10 mouse cellular contexts compared by ENCODE assay signal in the genomic region with DNA sequence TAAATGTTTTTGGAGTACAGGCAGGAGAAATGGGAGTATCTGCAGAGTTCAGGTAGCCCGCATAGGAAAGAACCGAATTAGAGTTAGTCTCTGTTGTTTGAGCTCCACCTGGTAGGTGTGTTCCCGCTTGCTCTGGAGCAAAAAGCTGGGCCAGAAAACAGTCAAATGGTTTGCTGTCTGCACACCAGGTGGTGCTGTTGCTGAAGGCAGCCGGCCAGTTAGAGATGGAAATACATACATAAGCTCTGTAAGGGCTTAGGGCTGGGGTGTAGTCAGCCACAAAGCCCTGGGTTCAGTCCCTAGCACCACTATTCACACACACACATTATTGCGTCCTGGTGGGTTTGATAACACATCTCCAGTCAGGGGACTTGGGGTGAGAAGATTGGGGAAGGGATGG. TPM values are rescaled to one million over a fixed set of nuclear protein-coding genes. Genes with fewer than 3 reads are reported as not detected.
DNase-seq lines count a peak whose midpoint lies in the region; ATAC-seq lines count a peak whose summit lies in the region.
"Had no signal": no experiment of that assay in that cellular context is flagged by ENCODE, and none has a peak within 500 bp of the region (broad histone marks: within the 10 kb centered on the region; RNA-seq: fewer than 3 reads in every experiment).

No protein-coding gene starts in this region.

- H3K4me2 ChIP-seq in forebrain, embryonic 11.5 days (ENCODE audit: low read depth, low read length, severe bottlenecking), result no peak overlapping the region
- no peak overlapping the region for H3K4me2 ChIP-seq in forebrain, embryonic 12.5 days
- H3K4me2 ChIP-seq: midbrain, embryonic 12.5 days had no signal

- H3K9ac ChIP-seq in forebrain, embryonic 11.5 days (ENCODE audit: low read length), result no peak overlapping the region
- H3K9ac ChIP-seq in forebrain, embryonic 12.5 days, result no peak overlapping the region
- H3K9ac ChIP-seq: midbrain, embryonic 12.5 days had no signal

- ATAC-seq in forebrain, embryonic 11.5 days (replicated peaks; ENCODE audit: low FRiP score), result no peak
- ATAC-seq in forebrain, embryonic 12.5 days (ENCODE audit: low FRiP score), result no peak
- peak; percentile 46 for ATAC-seq in common myeloid progenitor, adult 5-6 weeks (replicated peaks; ENCODE audit: low read depth, poor library complexity, severe bottlenecking)
- ATAC-seq: Patski had no signal

- no peak overlapping the region for H3K4me3 ChIP-seq in forebrain, embryonic 11.5 days (ENCODE audit: low read depth, low read length)
- H3K4me3 ChIP-seq in forebrain, embryonic 12.5 days (replicated peaks), result no peak overlapping the region
- H3K4me3 ChIP-seq: midbrain, embryonic 12.5 days had no signal

- no peaks in the 10 kb centered on the region for H3K9me3 ChIP-seq in forebrain, embryonic 11.5 days (ENCODE audit: control insufficient read depth, low read length)
- H3K9me3 ChIP-seq in forebrain, embryonic 12.5 days, result no peaks in the 10 kb centered on the region
- H3K9me3 ChIP-seq: midbrain, embryonic 12.5 days had no signal

- WGBS in forebrain, embryonic 11.5 days, result 70% methylated on average over 5 of the region's 5 CpGs
- 73% methylated on average over 5 of the region's 5 CpGs for WGBS in forebrain, embryonic 12.5 days

- H3K27ac ChIP-seq in forebrain, embryonic 11.5 days (ENCODE audit: low read depth, low read length), result no peak overlapping the region
- no peak overlapping the region for H3K27ac ChIP-seq in forebrain, embryonic 12.5 days
- H3K27ac ChIP-seq: midbrain, embryonic 12.5 days had no signal

- peak; percentile 62 for DNase-seq in forebrain, embryonic 11.5 days (ENCODE audit: low spot score)
- DNase-seq in left cerebral cortex, adult 18-20 months (ENCODE audit: low spot score in 2 of 2), result peak; percentile 49
- no peak for DNase-seq in left cerebral cortex, adult 11 months (ENCODE audit: low spot score)
- DNase-seq in R1 (ENCODE audit: low read depth, low spot score), result peak; percentile 70
- DNase-seq in lung, postnatal 25 days (ENCODE audit: low spot score), result peak; percentile 9
- no peak for DNase-seq in yolk sac, embryonic 10.5 days (ENCODE audit: low spot score)

- no peaks in the 10 kb centered on the region for H3K4me1 ChIP-seq in forebrain, embryonic 11.5 days (replicated peaks; ENCODE audit: control insufficient read depth, insufficient read depth, low read length)
- H3K4me1 ChIP-seq in forebrain, embryonic 12.5 days, result no peaks in the 10 kb centered on the region
- H3K4me1 ChIP-seq: midbrain, embryonic 12.5 days had no signal

- H3K27me3 ChIP-seq in forebrain, embryonic 11.5 days (ENCODE audit: control insufficient read depth, insufficient read depth, low read length), result no peaks in the 10 kb centered on the region
- H3K27me3 ChIP-seq in forebrain, embryonic 12.5 days, result no peaks in the 10 kb centered on the region
- H3K27me3 ChIP-seq: midbrain, embryonic 12.5 days; Patski had no signal

- peaks cover 17% of the 10 kb centered on the region; the same call in 1 of the 2 replicates for H3K36me3 ChIP-seq in forebrain, embryonic 11.5 days (ENCODE audit: control insufficient read depth, insufficient read depth, low read length)
- peaks cover 89% of the 10 kb centered on the region for H3K36me3 ChIP-seq in forebrain, embryonic 12.5 days (replicated peaks)

RNA-seq across cellular contexts. Expression of a gene that starts 21.4 kb away (rescaled TPM):
- 3.5 and 5.0 TPM in 2 replicates for polyA plus RNA-seq in forebrain, embryonic 11.5 days (2014; fragmentation: Nextera tagmentation; extraction: Ambion mirVana)
- polyA plus RNA-seq in forebrain, embryonic 12.5 days (2016; fragmentation: Nextera tagmentation; extraction: Ambion mirVana), result 4.1 and 4.6 TPM in 2 replicates
- total RNA-seq in left cerebral cortex, adult 18-20 months (2021), result 1 to 10 TPM; 3.2 to 3.7 TPM
- total RNA-seq in common myeloid progenitor, adult 5-6 weeks (2017), result 3.7 and 12.3 TPM in 2 replicates

RNA-seq across cellular contexts. Expression of a gene that starts 21.5 kb away (rescaled TPM):
- polyA plus RNA-seq in forebrain, embryonic 11.5 days (2014; fragmentation: Nextera tagmentation; extraction: Ambion mirVana), result 112 and 124 TPM in 2 replicates
- polyA plus RNA-seq in forebrain, embryonic 12.5 days (2016; fragmentation: Nextera tagmentation; extraction: Ambion mirVana), result 113 and 117 TPM in 2 replicates
- total RNA-seq in left cerebral cortex, adult 18-20 months (2021), result 10 to 100 TPM; 53.8 to 66.2 TPM
- 54.3 and 60.8 TPM in 2 replicates for total RNA-seq in common myeloid progenitor, adult 5-6 weeks (2017)

RNA-seq across cellular contexts. Expression of a gene that starts 24.3 kb away (rescaled TPM):
- 144 and 150 TPM in 2 replicates for polyA plus RNA-seq in forebrain, embryonic 11.5 days (2014; fragmentation: Nextera tagmentation; extraction: Ambion mirVana)
- polyA plus RNA-seq in forebrain, embryonic 12.5 days (2016; fragmentation: Nextera tagmentation; extraction: Ambion mirVana), result 154 and 166 TPM in 2 replicates
- 100 to 1,000 TPM; 139 to 142 TPM for total RNA-seq in left cerebral cortex, adult 18-20 months (2021)
- 150 and 172 TPM in 2 replicates for total RNA-seq in common myeloid progenitor, adult 5-6 weeks (2017)

Comparison
In these comparisons a context has a peak if more than half of its experiments do, and no peak if none do; other contexts are left out.
1. DNase-seq: peak in forebrain, embryonic 11.5 days (single experiment), left cerebral cortex, adult 18-20 months (2 of 2), R1 (single experiment) and lung, postnatal 25 days (single experiment); none in left cerebral cortex, adult 11 months (single experiment) and yolk sac, embryonic 10.5 days (single experiment).